Mouse (Mus musculus) adrenal gland, postnatal 14 days (tissue): ENCODE results near the gene 2200002D01Rik. TPM values are rescaled to one million over a fixed set of nuclear protein-coding genes. Genes with fewer than 3 reads are reported as not detected.

Source experiments
- DNase-seq: peaks from one replicate; pipeline ENCODE4 v3.0.0; 2021; ENCODE audit warnings: mixed read lengths
- long read RNA-seq, 2 experiments: library from polyadenylated mRNA; stranded (forward); transcript quantifications; one replicate each; pipeline ENCODE4 v2.0.0; 2021
- total RNA-seq: library from RNA; stranded (reverse); gene quantifications from 2 replicates; pipeline ENCODE4 v1.2.3, GENCODE M21; 2021

2200002D01Rik gene
- total RNA-seq, result 2.4 and 2.7 TPM in 2 replicates
- long read RNA-seq, experiment 1, partial matches to known transcripts, result 0 of 1 reads
- long read RNA-seq, experiment 1, other reads (novel, unspliced or antisense), result 0 of 1 reads
- long read RNA-seq, experiment 2, partial matches to known transcripts, result 2 of 5 reads
- long read RNA-seq, experiment 2, other reads (novel, unspliced or antisense), result 0 of 5 reads

DNA sequence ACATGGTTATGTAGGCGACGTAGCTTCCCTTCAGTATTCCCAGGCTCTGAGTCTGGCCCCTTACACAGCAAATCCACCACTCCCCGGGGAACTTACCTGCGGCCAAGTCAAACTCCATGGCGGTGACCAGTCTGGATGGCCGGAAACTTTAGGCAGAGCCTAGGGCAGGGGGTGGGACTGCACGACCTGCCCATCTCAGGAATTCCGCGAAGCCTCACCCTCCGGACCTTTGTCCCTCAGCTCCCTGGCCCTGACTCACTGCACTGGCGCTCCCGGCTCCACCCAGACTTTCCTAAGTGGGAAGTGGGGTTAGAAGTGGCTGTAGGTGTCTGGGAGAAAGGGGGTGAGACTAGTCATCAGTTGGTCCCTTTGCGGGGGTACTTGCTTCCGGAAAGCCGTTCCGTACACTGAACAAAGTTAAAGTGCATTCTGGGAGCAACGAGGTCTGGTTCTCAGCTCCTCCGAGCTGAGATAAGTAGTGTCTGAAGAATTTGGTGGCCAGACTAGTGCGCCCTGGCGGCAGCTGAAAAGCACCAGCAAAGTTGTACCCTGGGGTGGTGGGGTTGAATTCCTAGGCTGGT, at the start of gene 2200002D01Rik:
Gene 2200002D01Rik, minus strand, starts transcription at position 206 of the 581 bp plus-strand sequence.
- peak; percentile 50 for DNase-seq

DNA sequence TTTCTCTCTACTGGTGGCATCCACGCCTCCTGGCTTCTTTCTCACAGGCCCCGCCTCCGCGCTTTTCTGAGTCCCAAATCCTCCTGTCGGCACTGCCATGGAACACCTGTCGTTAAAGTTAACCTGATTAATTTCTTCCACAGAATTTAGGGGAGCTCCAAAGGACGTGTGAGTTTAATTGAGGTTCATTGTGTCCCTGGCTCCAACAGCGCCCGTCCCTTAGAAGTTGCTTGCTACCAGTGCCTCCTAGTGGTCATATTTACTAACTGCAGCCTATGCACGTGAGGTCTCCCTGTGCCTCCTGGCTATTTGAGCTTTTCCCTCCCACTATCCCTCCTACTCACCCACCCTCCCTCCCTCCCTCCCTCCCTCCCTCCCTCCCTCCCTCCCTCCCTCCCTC, 48.7 kb upstream of the 2200002D01Rik start:
- peak; percentile 77 for DNase-seq

DNA sequence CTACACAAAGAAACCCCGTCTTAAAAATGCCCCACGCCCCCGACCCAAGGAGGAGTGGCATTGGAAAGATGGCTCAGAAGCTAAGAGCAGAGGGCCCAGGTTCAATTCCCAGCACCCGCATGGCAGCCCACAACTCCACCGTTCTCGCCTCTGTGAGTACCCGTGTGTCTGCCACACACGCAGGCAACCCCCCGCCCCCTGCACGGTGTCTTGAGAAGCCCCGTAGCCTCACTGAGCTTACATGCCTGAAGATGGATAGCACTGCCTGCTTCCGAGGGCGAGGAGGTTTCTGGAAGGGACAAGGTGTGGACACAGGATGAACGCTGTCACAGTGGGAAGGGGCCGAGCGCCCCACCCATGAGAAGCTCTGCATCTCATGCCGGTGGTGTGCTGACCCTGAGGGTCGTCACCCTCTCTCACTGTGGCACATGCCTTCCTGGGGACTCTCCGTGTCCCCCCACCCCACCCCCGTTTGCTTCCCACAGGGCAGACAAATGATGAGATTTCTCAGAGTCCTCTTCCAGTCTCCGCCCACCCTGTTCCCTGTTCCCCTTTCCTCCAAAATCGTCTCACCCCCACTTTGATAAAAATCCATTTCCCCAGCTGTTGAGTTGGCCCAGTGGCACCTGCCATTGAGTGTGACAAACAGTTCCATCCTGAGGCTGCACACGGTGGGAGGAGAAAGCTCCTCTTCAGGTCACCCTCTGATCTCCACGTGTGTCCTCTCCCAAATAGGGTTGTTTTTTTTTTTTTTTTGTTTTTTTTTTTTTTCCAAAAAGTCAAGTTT, 47.8 kb upstream of the 2200002D01Rik start:
- no peak for DNase-seq

DNA sequence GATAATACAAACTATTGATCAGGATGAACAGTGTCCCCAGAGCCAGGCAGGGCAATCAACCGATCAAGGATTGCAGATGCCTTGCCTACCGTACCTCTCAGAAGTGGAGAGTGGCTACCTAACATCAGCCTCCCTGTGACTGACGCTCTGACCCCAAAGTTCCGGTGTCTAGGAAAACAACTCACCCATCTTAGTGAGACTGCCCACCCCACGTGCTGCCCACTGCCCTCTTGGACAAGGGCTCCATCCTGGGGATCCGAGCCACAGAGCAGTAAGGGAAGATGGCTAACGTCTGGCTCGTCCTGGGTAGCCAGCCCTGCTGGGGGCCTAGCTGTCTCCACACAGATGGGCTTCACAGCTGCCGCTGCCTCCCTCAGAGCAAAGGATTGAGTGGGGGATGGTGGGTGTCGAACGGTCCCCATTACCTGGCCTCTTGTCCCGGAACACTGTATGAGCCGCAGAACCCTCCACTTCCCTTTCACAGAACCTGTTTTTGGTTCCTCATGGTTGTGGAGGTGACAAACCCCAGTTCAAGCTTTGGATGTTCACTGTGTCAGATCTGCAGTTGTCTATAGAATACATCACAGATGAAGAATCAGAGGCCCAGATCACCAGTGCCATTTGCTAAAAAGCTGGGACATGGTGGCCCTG, 46.0 kb upstream of the 2200002D01Rik start:
- no peak for DNase-seq

DNA sequence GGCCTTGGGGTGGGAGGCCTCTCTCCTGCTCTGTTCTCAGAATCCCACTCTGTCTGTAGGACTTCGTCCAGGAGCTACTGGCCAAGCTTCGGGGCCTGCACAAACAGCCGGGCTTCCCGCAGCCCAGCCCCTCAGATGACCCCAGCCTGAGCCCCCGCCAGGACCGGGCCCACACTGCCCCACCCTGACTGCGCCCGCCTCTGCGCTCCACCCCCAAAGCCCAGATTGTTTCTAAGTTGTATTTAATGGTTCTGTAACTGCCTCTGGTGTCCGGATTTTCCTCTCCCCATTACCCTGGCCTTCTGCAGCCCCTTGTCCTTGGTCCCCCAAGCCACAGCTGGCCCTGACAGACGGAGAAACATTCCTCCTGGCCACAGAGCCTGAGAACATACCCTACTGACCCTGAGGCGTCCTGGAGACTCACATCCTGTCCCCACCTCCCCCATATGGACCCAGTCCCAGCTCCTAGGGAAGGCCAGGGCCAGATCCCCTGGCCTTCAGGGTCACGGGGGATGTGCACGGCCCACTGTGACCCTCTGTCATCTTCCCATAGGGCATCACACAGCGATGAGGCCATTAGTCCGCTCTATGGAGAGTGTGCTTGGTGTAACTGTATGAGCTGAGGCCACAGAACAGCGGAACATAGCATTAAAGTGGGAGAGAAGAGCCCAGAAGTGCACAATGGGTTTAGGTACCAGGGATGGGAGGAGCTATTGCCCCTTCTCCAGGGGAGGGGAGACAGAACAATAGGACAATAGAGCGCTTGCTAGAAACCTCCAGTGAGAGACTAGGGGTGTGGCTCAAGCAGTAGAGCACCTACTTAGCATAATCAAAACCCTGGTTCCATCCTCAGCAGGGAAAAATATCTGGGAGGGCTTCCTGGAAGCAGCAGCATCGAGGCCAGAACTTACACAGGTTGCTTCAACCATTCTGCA, 45.1 kb upstream of the 2200002D01Rik start:
- peak; percentile 38 for DNase-seq

DNA sequence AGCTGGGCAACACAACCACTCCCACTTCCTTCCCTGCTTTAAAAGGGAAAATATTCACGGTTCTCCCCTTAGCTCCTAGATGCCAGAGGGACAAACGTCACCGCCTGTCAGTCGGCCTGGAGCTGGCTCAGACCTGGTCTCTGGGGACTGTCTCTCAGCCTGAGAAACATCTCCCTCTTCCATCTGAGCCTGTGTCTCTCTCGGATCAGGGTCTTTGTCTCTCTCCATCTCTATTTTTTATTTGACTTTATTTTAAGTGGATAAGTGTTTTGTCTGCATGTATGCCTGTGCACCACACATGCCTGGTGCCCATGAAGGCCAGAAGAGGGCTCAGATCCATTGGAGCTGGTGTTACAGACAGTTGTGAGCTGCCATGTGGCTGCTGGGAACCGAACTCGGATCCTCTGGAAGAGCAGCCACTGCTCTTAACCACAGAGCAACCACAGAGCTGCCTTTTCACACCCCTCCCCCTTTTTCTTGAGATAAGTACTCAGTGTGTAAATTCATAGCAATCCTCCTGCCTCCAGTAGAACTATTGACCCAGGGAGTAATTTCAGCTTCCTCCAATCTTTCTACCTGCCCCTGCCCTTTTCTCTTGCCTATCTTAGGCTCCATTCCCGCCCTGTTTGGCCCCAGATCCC, 44.3 kb upstream of the 2200002D01Rik start:
- no peak for DNase-seq

DNA sequence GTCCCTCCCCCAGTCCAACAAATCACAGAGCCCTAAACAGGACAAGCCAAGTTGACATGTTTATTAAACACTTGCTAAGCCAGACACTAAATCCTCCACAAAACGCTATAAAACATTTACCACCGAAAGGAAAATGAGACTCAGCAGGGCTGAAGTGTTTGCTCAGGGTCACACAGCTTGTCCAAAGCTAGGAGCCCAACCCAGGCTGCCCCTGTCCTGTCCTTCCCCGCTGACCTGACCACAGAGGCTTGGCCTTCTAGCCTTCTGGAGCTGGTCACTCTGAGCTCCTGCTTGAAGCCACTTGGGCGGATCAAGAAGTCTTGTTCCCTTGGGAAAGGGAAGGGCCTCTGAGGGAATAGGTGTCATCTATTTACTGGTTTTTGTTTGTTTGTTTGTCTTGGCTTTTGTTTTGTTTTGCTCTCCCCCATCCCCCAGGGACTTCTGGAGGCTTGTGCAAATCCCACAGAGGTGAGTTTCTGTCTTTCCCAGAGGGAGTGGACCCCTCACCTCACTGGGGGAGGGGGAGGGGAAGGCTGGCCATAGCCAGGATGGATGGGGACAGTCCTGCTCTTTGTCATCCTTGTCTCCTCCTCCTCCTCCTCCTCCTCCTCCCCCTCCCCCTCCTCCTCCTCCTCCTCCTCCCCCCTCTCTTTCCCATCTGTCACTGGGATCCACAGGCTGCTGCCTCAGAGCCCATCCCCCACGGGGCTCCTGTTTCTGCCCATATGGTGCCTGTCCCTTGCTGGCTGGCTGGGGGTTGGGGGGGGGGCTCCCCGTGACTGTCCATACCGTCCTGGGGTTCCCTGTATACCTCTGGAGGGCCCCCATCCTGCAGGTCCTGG, 43.6 kb upstream of the 2200002D01Rik start:
- DNase-seq, result no peak

DNA sequence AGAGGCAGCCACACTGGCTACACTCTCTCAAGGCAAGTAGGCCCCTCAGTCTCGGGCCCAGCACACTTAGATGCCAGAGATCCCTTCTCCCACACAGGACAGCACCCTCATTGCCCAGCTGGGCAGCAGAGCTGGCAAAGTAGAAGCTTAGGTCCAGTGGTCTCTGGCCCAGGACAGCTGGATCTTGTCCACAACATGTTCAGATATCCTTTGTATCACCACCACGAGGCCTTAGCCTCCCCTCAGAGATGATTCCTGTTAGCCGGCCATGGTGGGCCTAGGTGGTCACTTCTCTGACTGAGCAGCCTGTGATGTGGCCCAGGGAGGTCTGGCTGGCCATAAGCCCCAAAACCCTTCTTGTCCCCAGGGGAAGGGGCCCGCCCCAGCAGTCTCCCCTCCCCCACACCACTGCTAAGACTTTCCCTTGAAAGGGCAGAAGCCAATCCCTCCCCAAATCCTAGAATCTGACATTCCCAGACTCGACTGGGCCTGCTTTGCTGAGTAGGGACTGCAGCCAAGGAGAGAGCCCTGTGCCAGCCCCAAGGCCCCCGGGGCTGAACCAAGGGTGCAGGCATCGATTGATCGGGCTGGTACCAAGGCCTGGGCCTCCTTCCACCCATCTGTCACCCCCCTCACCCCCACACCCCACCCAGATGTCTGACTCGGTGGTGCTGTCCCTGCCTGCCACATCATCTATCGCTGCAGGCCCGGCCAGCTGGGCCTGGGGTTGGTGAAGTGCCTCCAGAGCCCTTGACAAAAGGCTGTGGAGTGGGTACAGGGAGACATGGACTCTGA, 42.6 kb upstream of the 2200002D01Rik start:
- no peak for DNase-seq

DNA sequence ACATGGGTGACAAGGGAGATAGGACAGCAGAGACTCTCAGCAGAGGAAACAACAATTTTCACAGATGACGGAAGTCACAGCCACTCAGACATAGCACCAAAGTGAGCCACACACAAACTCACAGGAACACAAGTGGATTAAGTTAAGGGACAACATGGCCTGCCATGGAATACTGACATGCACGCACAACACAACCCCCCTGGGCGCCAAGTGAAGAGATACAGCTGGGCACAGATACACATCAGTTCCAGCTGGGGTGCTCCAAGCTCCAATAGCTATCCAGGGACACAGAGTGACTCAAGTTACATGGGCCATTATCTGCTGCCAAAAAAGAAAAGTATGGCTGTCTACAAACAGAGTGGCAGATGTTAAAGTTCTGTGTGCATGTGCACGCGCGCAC, 41.6 kb upstream of the 2200002D01Rik start:
- no peak for DNase-seq

DNA sequence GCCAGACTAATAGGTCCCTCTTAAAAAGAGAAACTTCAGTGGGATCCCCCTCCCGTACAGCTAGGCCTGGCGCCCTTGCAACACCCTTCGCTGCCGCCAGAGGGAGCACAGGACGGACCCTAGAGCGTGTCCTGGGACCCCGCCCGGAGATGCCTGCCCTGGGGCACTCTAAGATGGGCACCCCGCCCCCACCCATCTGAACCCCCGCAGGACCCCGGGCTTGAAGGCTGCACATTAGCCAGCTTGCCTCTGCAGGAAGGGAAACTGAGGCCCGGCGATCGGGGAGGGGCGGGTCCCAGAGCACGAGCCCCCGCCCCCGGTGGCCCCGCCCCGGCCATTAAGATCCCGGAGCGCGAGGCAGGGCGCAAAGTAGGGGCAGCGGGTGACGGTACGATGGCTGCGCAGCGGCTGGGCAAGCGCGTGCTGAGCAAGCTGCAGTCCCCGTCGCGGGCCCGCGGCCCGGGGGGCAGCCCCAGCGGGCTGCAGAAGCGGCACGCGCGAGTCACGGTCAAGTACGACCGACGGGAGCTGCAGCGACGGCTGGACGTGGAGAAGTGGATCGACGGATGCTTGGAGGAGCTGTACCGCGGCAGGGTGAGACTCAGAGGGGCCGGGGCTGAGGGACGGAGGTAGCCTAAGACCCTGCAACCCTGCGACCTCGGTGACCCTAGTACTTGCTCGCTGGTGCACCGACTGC, 40.8 kb upstream of the 2200002D01Rik start, which contains the start of gene Ppp1r14a:
Gene Ppp1r14a, plus strand, starts transcription at position 367 of the 697 bp plus-strand sequence.
- peak; percentile 84 for DNase-seq

DNA sequence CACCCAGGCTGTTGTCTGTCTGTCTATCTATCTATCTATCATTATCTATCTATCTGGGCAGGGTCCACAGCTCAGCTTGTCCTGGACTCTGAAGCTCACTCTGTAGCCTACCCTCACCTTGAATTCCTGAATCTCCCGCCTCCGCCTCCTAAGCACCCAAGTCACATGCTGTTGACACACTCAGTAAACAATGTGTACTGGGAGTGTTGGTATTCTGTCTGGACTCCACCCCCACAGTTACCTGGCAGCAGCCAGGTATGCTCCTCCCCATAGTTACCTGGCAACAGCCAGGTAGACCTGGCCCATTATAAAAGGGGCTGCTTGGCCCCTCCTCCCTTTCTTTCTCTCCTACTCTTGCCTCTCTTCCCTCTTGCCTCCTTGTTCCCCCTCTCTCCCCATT, 39.8 kb upstream of the 2200002D01Rik start:
- no peak for DNase-seq

DNA sequence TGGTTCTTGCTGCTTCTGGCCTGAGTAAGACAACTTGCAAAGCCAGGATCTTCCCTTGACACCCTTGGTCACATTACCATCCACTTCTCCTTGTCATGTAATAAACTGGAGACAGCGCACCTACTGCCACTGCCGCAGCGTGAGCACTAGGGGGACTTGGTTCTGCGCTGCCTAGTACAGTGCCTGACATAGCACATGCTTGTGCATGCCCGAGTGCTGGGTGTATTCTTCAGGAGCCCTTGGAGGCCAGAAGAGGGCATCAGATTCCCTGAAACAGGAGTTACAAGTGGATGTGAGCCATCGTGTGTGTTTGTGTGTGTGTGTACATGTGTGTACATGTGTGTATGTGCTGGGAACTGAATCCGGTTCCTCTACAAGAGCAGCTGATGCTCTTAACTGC, 39.2 kb upstream of the 2200002D01Rik start:
- DNase-seq, result no peak

DNA sequence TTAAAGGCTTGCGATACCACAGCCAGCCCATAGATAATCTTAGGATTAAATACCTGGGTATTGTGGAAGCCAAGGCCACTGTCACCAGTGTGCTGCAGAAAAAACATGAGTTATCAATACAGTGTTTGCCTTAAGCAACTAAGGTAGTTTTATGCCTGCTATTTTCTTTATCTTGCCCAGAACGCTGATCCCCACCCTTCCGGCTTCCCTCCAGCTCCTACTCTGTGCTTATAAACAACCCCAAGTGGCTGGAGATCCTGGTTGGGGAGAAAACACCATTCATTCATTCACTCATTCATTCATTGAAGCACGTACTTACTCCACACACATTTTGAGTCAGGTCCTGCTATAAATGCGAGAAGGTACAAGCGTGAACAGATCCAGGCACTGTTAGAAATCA, 36.3 kb upstream of the 2200002D01Rik start:
- DNase-seq, result no peak

DNA sequence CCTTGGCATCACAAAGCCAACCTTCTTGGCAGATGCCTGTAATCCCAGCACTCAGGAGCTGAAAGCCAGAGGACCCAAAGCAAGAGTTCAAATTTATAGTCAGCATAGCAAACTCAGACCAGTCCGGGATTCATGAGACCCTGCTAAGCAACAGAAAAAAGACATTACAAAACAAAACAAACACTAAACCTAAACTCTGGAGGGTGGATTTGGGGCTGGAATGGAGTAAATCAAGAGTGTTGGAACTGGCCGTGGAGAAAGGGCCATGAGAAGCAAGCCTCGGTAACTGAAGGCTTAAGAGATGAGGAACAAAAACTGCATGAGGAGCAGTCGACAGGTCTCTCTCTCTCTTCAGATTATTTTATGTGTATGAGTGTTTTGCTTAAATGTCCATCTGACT, 35.6 kb upstream of the 2200002D01Rik start:
- no peak for DNase-seq

DNA sequence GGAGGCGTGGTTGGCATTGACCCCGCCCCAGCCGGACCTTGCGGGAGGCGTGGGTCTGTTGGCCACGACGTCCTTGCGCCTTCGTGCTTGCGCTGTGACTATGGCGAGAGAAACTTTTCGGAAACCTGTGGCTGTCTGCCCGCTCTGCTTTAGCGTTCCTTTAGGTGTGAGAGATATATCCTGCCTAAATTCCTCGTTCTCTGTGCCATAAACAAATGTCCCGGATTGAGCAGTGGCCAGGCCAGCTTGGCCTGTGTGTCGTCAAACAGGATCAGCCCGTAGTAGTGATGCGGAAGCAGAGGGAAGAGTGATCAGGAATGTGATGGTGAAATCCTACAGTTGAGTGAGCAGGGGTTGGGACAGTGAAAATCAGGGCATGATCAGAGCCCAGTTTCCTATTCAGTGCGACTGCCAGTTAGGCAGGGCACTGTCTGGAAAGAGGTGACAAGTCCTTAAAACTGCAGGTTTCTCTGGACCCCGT, 33.8 kb upstream of the 2200002D01Rik start:
- DNase-seq, result no peak

DNA sequence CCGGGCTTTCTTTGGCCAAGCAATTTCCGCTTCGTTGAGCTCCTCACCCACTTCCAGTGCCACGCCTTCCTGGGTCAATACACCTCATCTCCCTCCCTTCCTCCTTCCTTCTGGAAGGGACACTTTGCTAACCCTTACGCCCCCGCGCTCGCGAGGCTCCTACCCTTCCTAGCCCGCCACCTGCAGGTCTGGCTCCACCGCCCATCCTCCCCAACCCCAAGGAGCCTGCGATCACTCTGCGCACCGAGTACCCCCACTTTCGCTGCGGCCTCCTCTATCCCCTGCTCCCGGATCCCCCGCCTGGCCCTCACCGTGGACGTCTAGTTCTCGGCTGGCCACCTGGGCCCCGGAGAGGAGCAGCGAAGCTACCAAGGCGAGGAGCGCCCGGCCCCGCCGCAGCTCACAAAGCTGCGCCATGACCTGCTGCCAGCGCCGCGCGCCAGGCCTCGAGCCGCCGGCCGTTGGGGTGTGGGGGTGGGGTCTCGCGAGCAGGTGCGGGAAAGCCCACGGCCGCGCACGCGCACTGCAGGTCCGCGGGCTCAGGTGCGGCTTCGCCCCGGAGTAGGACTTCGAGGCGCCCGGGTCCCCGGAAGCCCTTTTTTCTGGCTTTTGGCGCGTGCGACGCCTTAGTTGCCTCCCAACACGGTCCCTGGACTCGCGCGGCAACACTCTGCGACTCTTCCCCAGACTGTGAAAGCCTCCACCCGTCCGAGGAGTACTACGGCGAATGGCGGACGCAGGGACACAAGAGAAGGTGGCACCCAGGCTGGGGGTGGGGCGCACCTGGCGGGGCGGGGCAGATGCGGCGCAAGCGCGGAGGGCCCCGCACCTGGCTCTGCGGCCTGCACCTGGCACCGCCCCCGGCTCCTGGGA, 33.2 kb upstream of the 2200002D01Rik start, which contains the start of gene Spint2:
Gene Spint2, minus strand, starts transcription at position 712 of the 873 bp plus-strand sequence.
- DNase-seq, result peak; percentile 81

DNA sequence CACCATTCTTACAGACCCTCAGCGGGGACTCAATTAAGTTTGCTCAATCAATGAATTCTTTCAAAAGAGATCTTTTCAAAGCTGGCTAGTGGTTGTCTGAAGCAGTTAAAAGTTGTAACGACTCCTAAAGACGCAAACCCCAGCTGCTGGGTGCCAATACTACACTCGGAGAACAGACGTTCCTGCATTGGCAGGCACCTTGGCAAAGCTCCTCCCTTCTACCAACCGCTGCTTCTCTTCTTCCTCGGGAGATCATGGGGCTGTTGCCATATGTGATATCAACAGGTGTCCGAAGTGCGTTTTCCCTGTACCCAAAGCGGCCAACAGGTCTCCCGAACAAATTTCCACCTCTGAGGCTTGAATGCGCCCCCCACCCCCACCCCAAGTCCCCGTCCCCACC, 32.5 kb upstream of the 2200002D01Rik start:
- peak; percentile 19 for DNase-seq
